Mouse (Mus musculus): ENCODE results near the gene Gm9918. TPM values are rescaled to one million over a fixed set of nuclear protein-coding genes. Genes with fewer than 3 reads are reported as not detected.

The Gm9918 gene
- polyA plus RNA-seq, 1 experiment from 2014 or later: 0.14 TPM

Other genes with a start within 250 kb of the Gm9918 start
- gene Krt18, start 242.4 kb upstream of the Gm9918 start, polyA plus RNA-seq (2015; fragmentation: Nextera tagmentation; extraction: Ambion mirVana): 1.4 and 3.8 TPM in 2 replicates
- 81.2 and 90.3 TPM in 2 replicates for gene Eif4b, start 196.8 kb upstream of the Gm9918 start, polyA plus RNA-seq (2015; fragmentation: Nextera tagmentation; extraction: Ambion mirVana)
- gene Tns2, start 170.2 kb upstream of the Gm9918 start, polyA plus RNA-seq (2015; fragmentation: Nextera tagmentation; extraction: Ambion mirVana): 10.5 and 15.9 TPM in 2 replicates
- gene Spryd3, start 134.3 kb upstream of the Gm9918 start, polyA plus RNA-seq (2015; fragmentation: Nextera tagmentation; extraction: Ambion mirVana): 54.1 and 55.9 TPM in 2 replicates
- 0.36 and 1.2 TPM in 2 replicates for gene Igfbp6, start 126.2 kb upstream of the Gm9918 start, polyA plus RNA-seq (2015; fragmentation: Nextera tagmentation; extraction: Ambion mirVana)
- gene Soat2, start 120.0 kb upstream of the Gm9918 start, polyA plus RNA-seq (2015; fragmentation: Nextera tagmentation; extraction: Ambion mirVana): 0.11 TPM in 1 of 2 replicates, not detected in the other
- gene Zfp740, start 67.3 kb upstream of the Gm9918 start, polyA plus RNA-seq (2015; fragmentation: Nextera tagmentation; extraction: Ambion mirVana): 64.8 and 67.9 TPM in 2 replicates
- gene Csad, start 65.8 kb upstream of the Gm9918 start, polyA plus RNA-seq (2015; fragmentation: Nextera tagmentation; extraction: Ambion mirVana): 35.9 and 38.8 TPM in 2 replicates
- gene Itgb7, start 38.6 kb upstream of the Gm9918 start, polyA plus RNA-seq (2015; fragmentation: Nextera tagmentation; extraction: Ambion mirVana): 0.30 and 1.7 TPM in 2 replicates
- 8.5 and 12.5 TPM in 2 replicates for gene Rarg, start 13.0 kb upstream of the Gm9918 start, polyA plus RNA-seq (2015; fragmentation: Nextera tagmentation; extraction: Ambion mirVana)
- 52.0 and 54.0 TPM in 2 replicates for gene Mfsd5, start 8.9 kb downstream of the Gm9918 start, polyA plus RNA-seq (2015; fragmentation: Nextera tagmentation; extraction: Ambion mirVana)
- 5.6 and 7.5 TPM in 2 replicates for gene Espl1, start 25.7 kb downstream of the Gm9918 start, polyA plus RNA-seq (2015; fragmentation: Nextera tagmentation; extraction: Ambion mirVana)
- 438 and 480 TPM in 2 replicates for gene Pfdn5, start 55.6 kb downstream of the Gm9918 start, polyA plus RNA-seq (2015; fragmentation: Nextera tagmentation; extraction: Ambion mirVana)
- 74.0 and 82.6 TPM in 2 replicates for gene Myg1, start 61.1 kb downstream of the Gm9918 start, polyA plus RNA-seq (2015; fragmentation: Nextera tagmentation; extraction: Ambion mirVana)
- 31.3 and 36.8 TPM in 2 replicates for gene Aaas, start 80.2 kb downstream of the Gm9918 start, polyA plus RNA-seq (2015; fragmentation: Nextera tagmentation; extraction: Ambion mirVana)
- gene Sp7, start 96.6 kb downstream of the Gm9918 start, polyA plus RNA-seq (2015; fragmentation: Nextera tagmentation; extraction: Ambion mirVana): 0.47 and 0.69 TPM in 2 replicates
- gene Sp1, start 135.6 kb downstream of the Gm9918 start, polyA plus RNA-seq (2015; fragmentation: Nextera tagmentation; extraction: Ambion mirVana): 4.3 and 6.0 TPM in 2 replicates
- gene Amhr2, start 174.8 kb downstream of the Gm9918 start, polyA plus RNA-seq (2015; fragmentation: Nextera tagmentation; extraction: Ambion mirVana): 0.13 and 0.76 TPM in 2 replicates
- gene Prr13, start 188.5 kb downstream of the Gm9918 start, polyA plus RNA-seq (2015; fragmentation: Nextera tagmentation; extraction: Ambion mirVana): 88.7 and 100.0 TPM in 2 replicates
- gene Pcbp2, start 200.0 kb downstream of the Gm9918 start, polyA plus RNA-seq (2015; fragmentation: Nextera tagmentation; extraction: Ambion mirVana): 137 and 142 TPM in 2 replicates
- 8.7 and 16.2 TPM in 2 replicates for gene Gm10337, start 233.2 kb downstream of the Gm9918 start, polyA plus RNA-seq (2015; fragmentation: Nextera tagmentation; extraction: Ambion mirVana)
- 45.8 and 50.6 TPM in 2 replicates for gene Map3k12, start 246.5 kb downstream of the Gm9918 start, polyA plus RNA-seq (2015; fragmentation: Nextera tagmentation; extraction: Ambion mirVana)
- 82.6 and 88.0 TPM in 2 replicates for gene Tarbp2, start 247.6 kb downstream of the Gm9918 start, polyA plus RNA-seq (2015; fragmentation: Nextera tagmentation; extraction: Ambion mirVana)